Mouse (Mus musculus): ENCODE measurements around the gene Eef1b2. TPM values are rescaled to one million over a fixed set of nuclear protein-coding genes. Genes with fewer than 3 reads are reported as not detected.
A peak's percentile ranks its signal among the peaks of the same experiment; 100 is the strongest.

Eef1b2 gene
- total RNA-seq, 1 experiment = 1,668 TPM

DNA sequence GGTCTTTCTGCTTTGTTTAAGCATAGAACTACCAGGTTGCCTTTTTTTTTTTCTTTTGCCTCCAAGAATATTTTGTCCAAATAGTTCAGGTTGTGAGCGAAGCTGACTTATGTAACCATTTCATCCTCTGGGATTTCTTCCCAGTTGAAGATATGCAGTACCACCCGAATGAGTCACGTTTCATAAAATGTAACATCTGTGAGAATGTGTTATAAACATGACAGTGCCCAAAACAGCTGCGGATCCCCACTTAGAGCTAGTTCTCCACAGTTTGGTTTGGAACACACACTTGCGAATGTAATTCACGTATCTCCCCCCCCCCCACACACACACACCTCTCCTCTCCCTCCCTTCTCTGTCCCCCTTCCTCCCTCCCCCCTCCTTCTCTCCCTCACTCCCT, 22.8 kb downstream of the Eef1b2 start:
- Histone ChIP-seq H3K4me3 (ENCODE audit: insufficient read depth in 1 of 2, low read depth in 1 of 2, low read length in 2 of 2, poor library complexity in 1 of 2, severe bottlenecking in 1 of 2) (peak overlapping the region; percentile 75 to 85), H3K9ac (ENCODE audit: insufficient read depth, low read depth, low read length, poor library complexity, severe bottlenecking) (peak overlapping the region; percentile 73; the same call in 1 of the 2 replicates), H3K36me3 (ENCODE audit: control insufficient read depth, insufficient read depth, low read length, poor library complexity, severe bottlenecking) (no peaks in the 10 kb centered on the region; the same call in 1 of the 2 replicates), H3K4me1 (ENCODE audit: control insufficient read depth in 2 of 2, insufficient read depth in 2 of 2, low read length in 2 of 2, poor library complexity in 1 of 2) (peaks cover 3 to 4% of the 10 kb centered on the region in 2 experiments; a peak in 3 of 4 replicates), H3K27ac (ENCODE audit: insufficient read depth, low read depth, low read length, poor library complexity, severe bottlenecking) (peak overlapping the region; percentile 91; the same call in 1 of the 2 replicates), H3K9me3 (ENCODE audit: control insufficient read depth, insufficient read depth, low read depth, low read length) (no peaks in the 10 kb centered on the region)
- in situ Hi-C loops (cut with MboI; ENCODE audit: low sequenced_read_pairs in 2 of 2, unreplicated experiment in 2 of 2) = no loop called here
- TF ChIP-seq HCFC1 (IDR thresholded peaks at IDR 0.05; ENCODE audit: borderline replicate concordance, insufficient read depth, low read length) (no peak), ZC3H11A (IDR thresholded peaks at IDR 0.05; ENCODE audit: borderline replicate concordance, low read depth, low read length) (no peak), ZNF384 (IDR thresholded peaks at IDR 0.05; ENCODE audit: low read depth, low read length) (no peak), CHD2 (IDR thresholded peaks at IDR 0.05; ENCODE audit: low read depth, low read length) (no peak), MAFK (IDR thresholded peaks at IDR 0.05; ENCODE audit: insufficient read depth, low read depth, low read length) (no peak)
- DNase-seq (ENCODE audit: low read depth, low spot score) = no peak

GRCm38 (mm10) chr1:63200322-63200721, 23.7 kb downstream of the Eef1b2 start:
- Histone ChIP-seq H3K4me3 (ENCODE audit: insufficient read depth in 1 of 2, low read depth in 1 of 2, low read length in 2 of 2, poor library complexity in 1 of 2, severe bottlenecking in 1 of 2) (peak overlapping the region; percentile 75 to 85), H3K9ac (ENCODE audit: insufficient read depth, low read depth, low read length, poor library complexity, severe bottlenecking) (peak overlapping the region; percentile 73), H3K9me3 (ENCODE audit: control insufficient read depth, insufficient read depth, low read depth, low read length) (no peaks in the 10 kb centered on the region), H3K4me1 (ENCODE audit: control insufficient read depth in 2 of 2, insufficient read depth in 2 of 2, low read length in 2 of 2, poor library complexity in 1 of 2) (peaks cover 2 to 8% of the 10 kb centered on the region in 2 experiments; a peak in 3 of 4 replicates), H3K27ac (ENCODE audit: insufficient read depth, low read depth, low read length, poor library complexity, severe bottlenecking) (peak overlapping the region; percentile 91), H3K36me3 (ENCODE audit: control insufficient read depth, insufficient read depth, low read length, poor library complexity, severe bottlenecking) (no peaks in the 10 kb centered on the region; the same call in 1 of the 2 replicates)
- TF ChIP-seq ZNF384 (IDR thresholded peaks at IDR 0.05; ENCODE audit: low read depth, low read length) = no peak
- TF ChIP-seq CHD2 (IDR thresholded peaks at IDR 0.05; ENCODE audit: low read depth, low read length) = peak; percentile 56; the same call in 1 of the 2 replicates
- in situ Hi-C loops (cut with MboI; ENCODE audit: low sequenced_read_pairs in 2 of 2, unreplicated experiment in 2 of 2) = no loop called here
- DNase-seq (ENCODE audit: low read depth, low spot score) = no peak

DNA sequence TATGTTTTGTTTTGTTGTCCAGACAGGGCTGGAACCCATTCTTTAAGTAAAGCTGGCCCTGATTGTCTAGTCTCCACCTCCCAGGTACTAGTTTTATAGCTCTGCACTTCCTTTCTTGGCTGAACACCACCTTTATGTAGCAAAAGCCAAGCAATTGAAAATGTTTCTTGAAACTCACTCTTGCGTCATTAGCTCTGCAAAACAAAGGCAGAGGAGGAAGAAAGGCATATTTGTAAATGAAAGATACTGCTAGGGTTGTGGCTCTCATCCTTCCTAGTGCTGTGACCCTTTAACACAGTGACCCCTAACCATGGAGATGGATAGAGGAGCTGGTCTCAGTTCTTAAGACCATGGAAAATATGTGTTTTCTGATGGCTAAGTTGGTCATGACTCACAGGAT, 25.0 kb downstream of the Eef1b2 start:
- Histone ChIP-seq H3K9me3 (ENCODE audit: control insufficient read depth, insufficient read depth, low read depth, low read length) (no peaks in the 10 kb centered on the region), H3K27ac (ENCODE audit: insufficient read depth, low read depth, low read length, poor library complexity, severe bottlenecking) (no peak overlapping the region; the same call in 1 of the 2 replicates), H3K36me3 (ENCODE audit: control insufficient read depth, insufficient read depth, low read length, poor library complexity, severe bottlenecking) (no peaks in the 10 kb centered on the region; the same call in none of the 2 replicates), H3K9ac (ENCODE audit: insufficient read depth, low read depth, low read length, poor library complexity, severe bottlenecking) (no peak overlapping the region), H3K4me3 (ENCODE audit: insufficient read depth in 1 of 2, low read depth in 1 of 2, low read length in 2 of 2, poor library complexity in 1 of 2, severe bottlenecking in 1 of 2) (peak overlapping the region; percentile 17 to 75; a peak in 2 of 4 replicates), H3K4me1 (ENCODE audit: control insufficient read depth in 2 of 2, insufficient read depth in 2 of 2, low read length in 2 of 2, poor library complexity in 1 of 2) (peaks cover 4 to 9% of the 10 kb centered on the region in 2 experiments; a peak in 3 of 4 replicates)
- no peak for DNase-seq (ENCODE audit: low read depth, low spot score)
- no peak for TF ChIP-seq HCFC1 (IDR thresholded peaks at IDR 0.05; ENCODE audit: borderline replicate concordance, insufficient read depth, low read length)
- TF ChIP-seq ZNF384 (IDR thresholded peaks at IDR 0.05; ENCODE audit: low read depth, low read length) = no peak
- TF ChIP-seq MAFK (IDR thresholded peaks at IDR 0.05; ENCODE audit: insufficient read depth, low read depth, low read length) = no peak
- no peak for TF ChIP-seq CHD2 (IDR thresholded peaks at IDR 0.05; ENCODE audit: low read depth, low read length)
- TF ChIP-seq ZC3H11A (IDR thresholded peaks at IDR 0.05; ENCODE audit: borderline replicate concordance, low read depth, low read length) = no peak
- in situ Hi-C loops (cut with MboI; ENCODE audit: low sequenced_read_pairs in 2 of 2, unreplicated experiment in 2 of 2) = no loop called here

DNA sequence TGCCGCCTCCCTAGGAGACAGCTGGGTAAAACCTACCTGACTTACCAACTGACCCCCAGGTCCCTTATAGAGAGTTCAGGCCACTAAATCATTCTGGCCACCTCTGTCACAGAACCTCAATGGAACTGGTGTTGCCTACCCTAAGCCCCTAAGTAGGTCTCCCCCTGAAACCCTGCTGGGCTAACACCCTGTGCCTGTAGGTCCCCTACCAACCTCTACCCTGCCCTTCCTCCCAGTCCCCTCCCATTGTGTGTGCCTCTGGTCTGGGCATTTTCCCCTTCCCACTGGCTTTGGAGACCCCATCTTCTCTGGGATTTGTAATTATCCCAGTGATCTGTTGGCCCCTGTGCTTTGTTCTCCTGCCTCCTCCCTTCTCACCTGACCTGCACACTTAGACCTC, 26.8 kb downstream of the Eef1b2 start:
- Histone ChIP-seq H3K9ac (ENCODE audit: insufficient read depth, low read depth, low read length, poor library complexity, severe bottlenecking) (no peak overlapping the region), H3K4me3 (ENCODE audit: insufficient read depth in 1 of 2, low read depth in 1 of 2, low read length in 2 of 2, poor library complexity in 1 of 2, severe bottlenecking in 1 of 2) (no peak overlapping the region), H3K9me3 (ENCODE audit: control insufficient read depth, insufficient read depth, low read depth, low read length) (no peaks in the 10 kb centered on the region), H3K4me1 (ENCODE audit: control insufficient read depth in 2 of 2, insufficient read depth in 2 of 2, low read length in 2 of 2, poor library complexity in 1 of 2) (peaks cover 8 to 11% of the 10 kb centered on the region in 2 experiments), H3K27ac (ENCODE audit: insufficient read depth, low read depth, low read length, poor library complexity, severe bottlenecking) (peak overlapping the region; percentile 61), H3K36me3 (ENCODE audit: control insufficient read depth, insufficient read depth, low read length, poor library complexity, severe bottlenecking) (no peaks in the 10 kb centered on the region; the same call in none of the 2 replicates)
- TF ChIP-seq MAFK (IDR thresholded peaks at IDR 0.05; ENCODE audit: insufficient read depth, low read depth, low read length) (no peak), HCFC1 (IDR thresholded peaks at IDR 0.05; ENCODE audit: borderline replicate concordance, insufficient read depth, low read length) (no peak), ZNF384 (IDR thresholded peaks at IDR 0.05; ENCODE audit: low read depth, low read length) (no peak), ZC3H11A (IDR thresholded peaks at IDR 0.05; ENCODE audit: borderline replicate concordance, low read depth, low read length) (no peak), CHD2 (IDR thresholded peaks at IDR 0.05; ENCODE audit: low read depth, low read length) (no peak)
- in situ Hi-C loops (cut with MboI; ENCODE audit: low sequenced_read_pairs in 2 of 2, unreplicated experiment in 2 of 2) = no loop called here
- no peak for DNase-seq (ENCODE audit: low read depth, low spot score)
